Mouse (Mus musculus) cerebellum, adult 11-12 months (tissue): Measurements from ENCODE around the gene Lig4.

ENCODE experiments used
- DNase-seq: peaks from one replicate; pipeline ENCODE4 v3.0.0; 2022

The Lig4 gene

GRCm38 (mm10) chr8:9977573-9978314 lies at the start of gene Lig4, which contains the start of gene Abhd13:
TSS of gene Lig4 (minus strand) at chr8:9977686.
TSS of gene Abhd13 (plus strand) at chr8:9977707.
- DNase-seq = peak; percentile 97

- no peak for DNase-seq
Observed at GRCm38 (mm10) chr8:10017231-10017630, 39.7 kb upstream of the Lig4 start.

- DNase-seq = no peak
Observed at GRCm38 (mm10) chr8:10016252-10016651, 38.8 kb upstream of the Lig4 start.

GRCm38 (mm10) chr8:10007660-10008028 lies 30.2 kb upstream of the Lig4 start:
- no peak for DNase-seq

GRCm38 (mm10) chr8:10006986-10007659 lies 29.6 kb upstream of the Lig4 start:
- DNase-seq = peak; percentile 45

GRCm38 (mm10) chr8:10006156-10006985 lies 28.9 kb upstream of the Lig4 start, which contains the start of gene Tnfsf13b:
TSS of gene Tnfsf13b (plus strand) at chr8:10006467.
- DNase-seq = no peak

GRCm38 (mm10) chr8:10004115-10004514 lies 26.6 kb upstream of the Lig4 start:
- no peak for DNase-seq

- DNase-seq = no peak
Observed at GRCm38 (mm10) chr8:9980188-9980587, 2.7 kb upstream of the Lig4 start.

GRCm38 (mm10) chr8:9979746-9980145 lies 2.3 kb upstream of the Lig4 start:
- no peak for DNase-seq

- peak; percentile 45 for DNase-seq
Observed at GRCm38 (mm10) chr8:9978475-9979230, 1.2 kb upstream of the Lig4 start.

GRCm38 (mm10) chr8:9977016-9977415 lies 470 bp downstream of the Lig4 start:
- peak; percentile 38 for DNase-seq

- peak; percentile 99 for DNase-seq
Observed at GRCm38 (mm10) chr8:9975898-9976611, 1.4 kb downstream of the Lig4 start.

GRCm38 (mm10) chr8:9975276-9975675 lies 2.2 kb downstream of the Lig4 start:
- DNase-seq = no peak

GRCm38 (mm10) chr8:9971866-9972265 lies 5.6 kb downstream of the Lig4 start:
- no peak for DNase-seq

GRCm38 (mm10) chr8:9959919-9960318 lies 17.6 kb downstream of the Lig4 start:
- no peak for DNase-seq

- no peak for DNase-seq
Observed at GRCm38 (mm10) chr8:9958338-9958737, 19.1 kb downstream of the Lig4 start.

GRCm38 (mm10) chr8:9949134-9949890 lies 28.2 kb downstream of the Lig4 start:
- DNase-seq = no peak

- DNase-seq = no peak
Observed at GRCm38 (mm10) chr8:9935574-9935973, 41.9 kb downstream of the Lig4 start.

- peak; percentile 32 for DNase-seq
Observed at GRCm38 (mm10) chr8:9934891-9935565, 42.5 kb downstream of the Lig4 start.

- no peak for DNase-seq
Observed at GRCm38 (mm10) chr8:9932711-9933110, 44.8 kb downstream of the Lig4 start.
